Mouse (Mus musculus): Measurements from ENCODE around the gene Fam210b.
"Not testable (repeated sequence)": the region's sequence is repeated elsewhere in the genome, so short reads cannot be mapped to it uniquely, and the experiment has no call there.

The Fam210b gene

DNA sequence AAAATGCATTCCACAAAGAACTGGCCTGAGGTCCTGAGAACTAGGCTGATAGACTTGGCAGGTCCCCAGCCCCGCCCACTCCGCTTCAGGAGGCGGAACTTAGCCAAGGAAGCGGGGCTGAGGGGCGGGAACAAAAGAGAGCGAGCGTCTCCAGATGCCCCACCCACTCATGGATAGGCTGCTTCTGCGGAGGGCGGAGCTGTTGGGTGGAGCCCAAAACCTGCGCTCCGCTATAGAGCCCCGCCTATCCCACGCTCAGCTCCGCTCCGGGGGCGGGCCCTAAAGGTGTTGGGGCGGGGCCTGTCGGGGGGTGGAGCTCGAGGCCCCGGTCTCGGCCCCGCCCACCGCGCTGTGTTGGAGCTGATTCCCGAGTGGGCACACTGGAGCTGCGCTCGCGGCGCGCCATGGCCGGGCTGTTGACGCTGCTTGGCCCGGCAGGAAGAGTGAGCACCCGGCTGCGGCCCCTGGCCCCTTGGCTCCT is at the start of gene Fam210b:
TSS of gene Fam210b (plus strand) at position 308 of the 481 bp plus-strand sequence.
- DNase-seq (ENCODE audit: low spot score in 2 of 2) = peak; percentile 88 to 93

- DNase-seq (ENCODE audit: low spot score in 2 of 2) = no peak
Observed at GRCm38 (mm10) chr2:172298083-172298482, 47.3 kb upstream of the Fam210b start.

DNA sequence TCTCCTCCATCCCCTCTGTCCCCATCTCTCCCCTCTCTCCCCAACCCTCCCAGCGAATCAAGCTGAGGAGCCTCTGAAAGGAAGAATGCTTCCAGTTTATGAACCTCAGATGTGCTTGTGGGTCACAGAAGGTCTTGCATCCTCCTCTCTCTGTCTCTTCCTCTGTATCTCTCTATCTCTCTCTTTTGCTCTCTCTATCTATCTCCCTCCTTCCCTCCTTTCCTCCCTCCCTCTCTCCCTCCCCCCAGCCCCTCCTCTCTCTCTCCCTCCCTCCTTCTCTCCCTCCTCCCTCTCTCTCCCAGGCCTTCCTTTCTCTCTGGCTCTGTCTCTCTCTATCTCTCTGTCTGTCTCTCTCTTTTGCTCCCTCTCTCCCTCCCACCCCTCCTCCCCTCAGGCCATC is 46.8 kb upstream of the Fam210b start:
- DNase-seq (ENCODE audit: low spot score in 2 of 2) = no peak

DNA sequence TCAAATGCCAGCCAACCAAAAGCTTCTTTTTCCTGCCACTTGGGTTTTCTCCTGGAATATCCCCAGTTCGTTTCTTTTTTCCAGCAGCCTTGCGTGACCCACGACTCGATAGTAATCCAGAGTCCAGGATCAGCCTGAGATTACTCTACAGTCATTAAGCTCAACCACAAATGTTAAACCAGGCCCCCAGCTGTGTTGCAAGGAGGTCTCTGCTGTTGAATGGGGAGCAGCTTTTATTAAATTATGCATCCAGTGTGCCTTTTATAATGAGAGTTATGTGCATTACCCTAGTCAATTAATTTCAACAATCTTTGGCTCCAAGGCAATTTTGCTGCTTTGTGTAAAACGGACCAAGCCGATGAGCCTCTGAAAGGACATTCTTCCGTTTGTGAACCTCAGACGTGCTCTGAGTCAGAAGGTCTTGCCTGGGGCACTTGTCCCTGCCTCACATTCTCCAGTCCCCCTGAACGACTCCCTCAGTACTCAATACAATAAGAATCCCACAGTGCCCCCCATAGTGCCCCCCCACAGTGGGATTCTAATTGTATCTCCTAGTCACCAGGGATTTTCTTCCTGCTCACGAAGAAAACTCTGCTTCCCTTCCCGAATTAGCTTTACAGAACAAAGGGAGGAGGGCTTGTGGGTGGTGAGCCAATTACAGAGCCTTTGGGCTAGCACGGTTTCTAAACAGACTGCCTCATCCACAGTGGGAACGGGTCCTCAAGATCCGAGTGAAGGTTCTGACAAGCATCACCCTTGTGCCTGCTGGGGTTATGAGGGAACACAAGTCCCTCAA is 46.0 kb upstream of the Fam210b start:
- no peak for DNase-seq (ENCODE audit: low spot score in 2 of 2)

DNA sequence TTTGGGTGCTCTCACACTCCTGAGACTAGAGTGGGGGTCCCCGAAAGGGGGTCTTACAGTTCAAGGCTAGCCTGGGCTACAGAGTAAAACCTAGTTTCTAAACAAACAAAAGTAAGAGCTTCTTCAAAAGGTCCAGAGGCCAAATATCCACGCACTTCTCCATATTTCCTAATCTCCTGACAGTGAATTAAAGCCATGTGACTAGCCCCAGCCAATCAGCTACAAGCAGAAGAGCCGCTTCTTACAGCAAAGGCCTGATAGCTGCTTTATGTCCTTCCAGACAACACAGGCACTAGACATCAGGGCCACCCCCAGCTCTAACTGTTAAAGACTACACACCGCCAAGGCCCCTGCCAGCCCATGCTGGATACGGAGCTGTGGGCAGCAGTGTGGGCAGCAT is 43.0 kb upstream of the Fam210b start:
- DNase-seq (ENCODE audit: low spot score in 2 of 2) = no peak

GRCm38 (mm10) chr2:172304118-172304708 is 41.2 kb upstream of the Fam210b start:
- DNase-seq (ENCODE audit: low spot score in 2 of 2) = no peak

- not testable (repeated sequence) for DNase-seq (ENCODE audit: low spot score in 2 of 2)
Observed at GRCm38 (mm10) chr2:172305546-172305945, 39.8 kb upstream of the Fam210b start.

DNA sequence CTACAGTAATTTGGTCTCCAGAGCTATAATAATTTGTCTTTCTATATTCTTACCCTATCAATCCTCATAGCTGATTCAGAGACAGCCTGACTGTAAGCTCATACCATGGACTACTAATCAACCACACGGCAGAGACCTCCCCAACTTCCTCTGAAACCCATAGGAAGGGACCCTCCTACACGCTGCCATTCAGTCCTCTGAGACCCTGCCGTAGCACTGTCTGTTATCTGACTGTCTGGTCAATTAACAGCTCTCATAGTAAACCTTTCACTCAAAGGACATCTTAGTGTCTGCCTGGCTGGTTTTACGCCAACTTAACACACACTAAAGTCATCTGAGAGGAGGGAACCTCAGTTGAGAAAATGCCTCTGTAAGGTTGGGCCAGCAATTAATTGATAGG is 38.8 kb upstream of the Fam210b start:
- no peak for DNase-seq (ENCODE audit: low spot score in 2 of 2)

DNA sequence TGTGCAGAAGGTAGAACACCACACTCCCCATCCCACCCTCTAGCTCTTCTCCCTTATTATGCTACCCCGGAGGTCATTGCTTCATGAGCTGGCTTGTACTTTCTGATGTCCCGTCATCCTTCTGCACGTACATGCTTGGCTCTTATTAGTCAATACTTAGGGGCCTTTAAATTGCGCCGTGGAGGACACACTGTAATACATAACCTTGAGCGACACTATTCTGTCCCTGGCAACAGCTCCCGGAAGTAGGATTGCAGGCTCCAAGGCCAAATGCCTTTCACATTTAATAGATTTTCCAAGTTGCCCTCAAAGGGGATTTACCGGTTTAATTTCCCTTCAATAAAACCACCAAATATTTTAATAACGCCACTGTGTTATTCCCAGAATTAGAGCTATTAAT is 33.6 kb upstream of the Fam210b start:
- DNase-seq (ENCODE audit: low spot score in 2 of 2) = no peak

- no peak for DNase-seq (ENCODE audit: low spot score in 2 of 2)
Observed at GRCm38 (mm10) chr2:172320878-172321277, 24.5 kb upstream of the Fam210b start.

DNA sequence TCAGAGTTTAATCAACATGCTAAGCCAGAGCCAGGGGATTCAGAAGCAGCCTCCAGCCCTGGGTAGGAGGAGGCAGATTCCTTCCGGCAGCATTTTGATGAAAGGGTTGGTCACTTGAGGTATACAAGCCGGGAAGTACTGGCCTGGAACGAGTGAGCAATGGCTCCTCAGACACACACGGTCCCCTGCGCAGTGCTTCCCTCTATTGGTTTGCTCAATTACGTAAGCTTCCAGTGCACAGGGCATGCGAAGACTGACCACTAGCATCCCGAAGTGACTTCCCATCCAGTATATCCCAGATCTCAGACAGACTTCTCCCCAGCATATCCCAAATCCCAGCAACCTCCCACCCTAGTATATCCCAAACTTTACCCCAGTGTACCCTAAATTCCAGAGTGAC is 17.1 kb upstream of the Fam210b start:
- DNase-seq (ENCODE audit: low spot score in 2 of 2) = no peak

- DNase-seq (ENCODE audit: low spot score in 2 of 2) = peak; percentile 67 to 78
Observed at GRCm38 (mm10) chr2:172329179-172329578, 16.2 kb upstream of the Fam210b start.

GRCm38 (mm10) chr2:172338206-172338942 is 7.0 kb upstream of the Fam210b start:
- DNase-seq (ENCODE audit: low spot score in 2 of 2) = no peak

DNA sequence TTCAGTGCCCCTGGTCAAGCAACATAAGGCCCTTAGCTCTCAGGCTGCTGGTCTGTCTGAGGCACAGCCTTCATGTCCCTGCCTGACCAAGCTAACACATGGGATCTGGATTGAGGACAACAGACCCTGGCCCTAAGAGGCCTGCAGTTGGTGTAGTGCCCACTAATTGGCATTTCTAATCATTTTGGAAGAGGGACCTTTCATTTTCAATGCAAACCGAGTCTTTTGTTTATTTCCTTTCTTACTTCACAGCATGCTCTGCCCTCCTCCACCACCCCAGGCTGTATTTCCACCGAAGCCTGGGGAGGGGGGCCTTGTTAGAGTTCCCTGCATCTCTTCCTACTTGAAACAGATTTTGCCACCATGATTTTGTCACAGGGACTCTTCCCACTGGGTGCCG is 4.4 kb upstream of the Fam210b start:
- no peak for DNase-seq (ENCODE audit: low spot score in 2 of 2)

GRCm38 (mm10) chr2:172341606-172342005 is 3.8 kb upstream of the Fam210b start:
- DNase-seq (ENCODE audit: low spot score in 2 of 2) = no peak

DNA sequence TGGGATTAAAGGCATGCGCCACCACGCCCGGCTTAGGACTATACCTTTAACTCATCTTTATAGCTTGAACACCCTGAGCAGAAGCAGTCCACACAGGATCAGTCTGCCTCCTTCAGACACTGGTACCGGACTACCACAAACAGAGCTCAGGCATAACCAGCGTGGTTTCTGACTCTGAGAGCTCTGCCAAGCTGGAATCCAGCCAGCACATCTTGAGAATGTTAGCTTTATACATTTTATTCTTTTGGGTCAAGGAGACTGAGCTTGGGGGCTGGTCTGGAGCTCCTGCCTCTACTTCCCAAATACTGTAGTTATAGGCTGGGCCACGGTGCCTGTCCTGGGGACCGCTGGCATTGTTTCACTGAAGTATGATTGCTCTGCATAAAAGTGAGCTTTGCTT is 1.6 kb upstream of the Fam210b start:
- DNase-seq (ENCODE audit: low spot score in 2 of 2) = no peak

DNA sequence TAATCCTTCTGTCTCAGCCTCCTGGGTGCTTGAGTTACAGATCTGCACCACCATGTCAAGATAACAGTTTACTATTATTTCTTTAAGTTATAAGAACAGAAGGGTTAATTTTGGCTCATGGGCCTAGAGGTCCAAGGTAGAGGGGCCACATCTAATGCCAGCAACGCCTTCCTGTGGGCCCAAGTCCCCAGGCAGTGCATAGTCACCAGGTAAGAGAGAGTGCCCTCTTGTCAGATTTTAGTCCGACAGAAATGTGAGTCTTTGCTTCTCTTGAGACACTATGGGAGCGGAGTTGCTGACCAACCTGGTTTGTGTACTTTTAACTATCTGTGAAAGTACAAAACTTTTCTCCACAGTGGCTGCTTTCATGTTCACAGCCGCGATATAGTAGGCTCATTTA is 696 bp upstream of the Fam210b start:
- DNase-seq (ENCODE audit: low spot score in 2 of 2) = no peak

DNA sequence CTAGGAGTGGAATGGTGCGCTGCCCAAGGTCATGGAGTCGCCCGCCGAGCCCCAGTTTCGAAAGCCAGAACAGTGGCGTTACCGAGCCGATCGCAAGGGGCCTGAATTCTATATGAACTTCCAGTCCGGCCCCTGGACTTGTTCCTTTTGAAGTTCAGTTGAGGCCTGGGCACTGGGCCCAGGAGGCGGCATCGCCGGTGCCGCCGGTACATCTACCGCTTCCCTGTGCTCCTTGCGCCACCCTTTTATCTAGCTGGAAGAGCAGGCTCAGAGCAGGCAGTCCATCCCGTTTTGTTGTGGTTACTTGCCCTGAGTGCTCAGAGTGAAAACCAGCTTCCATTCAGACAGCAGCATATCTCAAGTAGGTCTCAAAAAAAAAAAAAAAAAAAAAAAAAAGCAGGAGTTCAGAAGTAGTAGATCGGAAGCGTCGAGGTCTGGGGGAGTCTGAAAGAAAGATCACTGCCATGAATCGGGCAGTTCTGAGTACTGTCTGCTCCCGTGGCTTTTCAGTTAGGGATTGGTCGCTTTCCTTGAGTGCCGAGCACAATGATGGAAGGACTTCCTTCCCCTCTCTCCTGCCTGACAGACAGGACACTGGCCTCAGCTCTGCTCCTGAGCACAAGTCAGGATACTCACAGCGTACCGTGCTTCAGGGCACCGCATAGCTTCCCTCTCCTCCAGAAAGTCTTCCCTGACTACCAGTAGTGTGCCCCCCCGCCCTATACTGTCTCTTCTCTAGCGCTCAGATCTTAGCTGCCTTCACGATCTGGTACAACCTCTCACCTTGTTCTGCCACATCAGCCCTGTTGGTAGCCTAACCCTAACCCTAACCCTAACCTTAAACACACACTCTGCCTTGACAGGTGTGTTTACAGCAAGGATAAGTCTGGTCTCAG is 917 bp downstream of the Fam210b start:
- DNase-seq (ENCODE audit: low spot score in 2 of 2) = no peak

DNA sequence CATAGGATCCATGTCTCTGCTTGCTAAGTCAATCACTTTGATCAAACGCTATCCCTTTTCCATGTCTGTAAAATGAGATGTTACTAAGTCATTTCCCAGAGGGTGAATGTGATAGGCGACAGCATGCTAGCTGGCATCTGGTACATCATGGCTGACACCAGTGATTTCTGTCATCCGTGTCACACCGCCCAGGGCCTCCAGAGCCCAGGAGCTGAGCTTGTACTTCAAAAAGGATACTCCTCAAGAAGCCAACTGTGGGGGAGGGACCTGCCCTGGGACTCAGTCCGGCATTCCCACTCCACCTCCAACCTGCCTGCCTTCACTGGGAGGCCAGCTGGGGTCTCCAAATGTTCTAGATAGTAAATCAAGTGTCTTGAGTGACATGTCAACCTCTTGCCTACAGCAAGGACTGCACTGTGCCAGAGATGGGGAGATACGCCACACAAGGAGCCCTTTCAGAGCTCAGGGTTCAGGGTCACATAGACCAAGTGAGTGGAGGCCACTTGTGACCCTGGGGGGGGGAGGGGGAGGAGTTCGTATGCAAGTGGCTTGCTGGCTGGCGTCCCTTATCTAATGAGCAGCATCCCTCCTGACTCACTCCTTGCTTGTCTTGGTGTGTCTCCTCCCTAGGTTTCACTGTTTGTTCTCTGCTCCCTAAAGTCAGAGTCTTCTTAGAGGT is 1.7 kb downstream of the Fam210b start:
- DNase-seq (ENCODE audit: low spot score in 2 of 2) = no peak

DNA sequence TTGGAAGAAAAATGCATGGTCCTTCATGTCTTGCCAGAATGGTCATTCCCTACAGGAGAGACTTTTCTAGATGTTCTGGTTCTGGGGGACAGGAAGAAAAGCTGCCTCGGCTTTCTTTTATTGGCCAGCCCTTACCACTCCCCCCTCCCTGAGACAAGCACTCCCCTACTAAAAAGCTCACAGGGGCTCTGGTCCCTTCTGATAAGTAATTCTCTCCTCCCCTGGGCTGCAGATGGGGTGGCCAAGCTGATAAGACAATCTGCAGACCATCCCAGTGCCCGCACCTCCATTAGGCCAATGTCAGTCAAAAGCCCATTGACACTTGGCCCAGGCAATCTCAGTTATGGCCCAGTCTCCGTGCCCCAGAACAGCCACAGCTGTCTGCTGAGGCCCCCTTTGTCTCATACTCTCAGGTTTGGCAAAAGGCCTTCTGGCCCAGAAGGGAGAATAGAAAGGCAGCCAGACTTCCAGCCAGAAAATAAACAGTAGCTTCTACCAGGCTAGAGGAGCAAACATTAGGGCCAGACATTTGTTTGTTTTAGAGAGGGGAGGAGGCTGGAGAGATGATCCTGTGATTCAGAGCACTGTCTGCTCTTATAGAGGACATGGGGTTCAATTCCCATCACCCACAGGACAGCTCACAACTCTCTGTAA is 3.1 kb downstream of the Fam210b start:
- no peak for DNase-seq (ENCODE audit: low spot score in 2 of 2)

GRCm38 (mm10) chr2:172349776-172350175 is 4.4 kb downstream of the Fam210b start:
- DNase-seq (ENCODE audit: low spot score in 2 of 2) = no peak

Data from frontal cortex, postnatal 25 days (tissue).